Mouse (Mus musculus): ENCODE results near the gene Syvn1. TPM values are rescaled to one million over a fixed set of nuclear protein-coding genes. Genes with fewer than 3 reads are reported as not detected.

The Syvn1 gene
- polyA plus RNA-seq, 1 experiment from 2014 or later: 34.3 TPM

DNA sequence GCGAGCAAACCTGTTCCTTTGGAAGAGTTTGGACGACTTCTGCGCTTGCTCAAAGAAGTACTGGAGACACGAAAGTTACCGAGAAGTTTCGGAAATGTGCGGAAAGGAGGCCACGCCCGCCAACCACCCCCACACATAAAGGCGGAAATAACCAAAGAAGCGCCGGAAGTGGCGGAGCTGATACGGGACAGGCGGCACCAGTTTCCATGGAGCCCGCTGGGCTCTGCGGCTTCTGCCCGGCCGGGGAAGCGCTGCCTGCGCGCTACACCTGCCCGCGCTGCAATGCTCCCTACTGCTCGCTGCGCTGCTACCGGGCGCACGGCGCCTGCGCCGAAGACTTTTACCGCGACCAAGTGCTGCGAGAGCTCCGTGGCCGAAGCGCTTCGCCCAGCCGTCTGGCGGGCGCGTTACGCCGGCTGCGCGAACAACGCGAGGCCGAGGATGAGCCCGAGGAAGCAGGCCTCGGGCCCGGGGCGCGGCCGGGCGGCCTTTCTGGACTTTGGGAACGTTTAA is 14.7 kb downstream of the Syvn1 start, which contains the start of gene Znhit2:
TSS of gene Znhit2 (plus strand) at position 172 of the 513 bp plus-strand sequence.
- peak within 1 kb of the TSS; percentile 98 for H3K4me2 ChIP-seq
- no peaks in the 10 kb centered on the region for H3K27me3 ChIP-seq (replicated peaks)
- peak within 1 kb of the TSS; percentile 92 for H3K9ac ChIP-seq (replicated peaks)
- H3K9me3 ChIP-seq (replicated peaks): no peaks in the 10 kb centered on the region
- H3K4me3 ChIP-seq (replicated peaks): peak within 1 kb of the TSS; percentile 84
- ATAC-seq (ENCODE audit: low FRiP score): peak; percentile 74
- WGBS: under 1% methylated on average over 58 of the region's 58 CpGs
- H3K27ac ChIP-seq (replicated peaks): peak within 1 kb of the TSS; percentile 92
- H3K4me1 ChIP-seq: peaks cover 65% of the 10 kb centered on the region
- peaks cover 9% of the 10 kb centered on the region for H3K36me3 ChIP-seq

DNA sequence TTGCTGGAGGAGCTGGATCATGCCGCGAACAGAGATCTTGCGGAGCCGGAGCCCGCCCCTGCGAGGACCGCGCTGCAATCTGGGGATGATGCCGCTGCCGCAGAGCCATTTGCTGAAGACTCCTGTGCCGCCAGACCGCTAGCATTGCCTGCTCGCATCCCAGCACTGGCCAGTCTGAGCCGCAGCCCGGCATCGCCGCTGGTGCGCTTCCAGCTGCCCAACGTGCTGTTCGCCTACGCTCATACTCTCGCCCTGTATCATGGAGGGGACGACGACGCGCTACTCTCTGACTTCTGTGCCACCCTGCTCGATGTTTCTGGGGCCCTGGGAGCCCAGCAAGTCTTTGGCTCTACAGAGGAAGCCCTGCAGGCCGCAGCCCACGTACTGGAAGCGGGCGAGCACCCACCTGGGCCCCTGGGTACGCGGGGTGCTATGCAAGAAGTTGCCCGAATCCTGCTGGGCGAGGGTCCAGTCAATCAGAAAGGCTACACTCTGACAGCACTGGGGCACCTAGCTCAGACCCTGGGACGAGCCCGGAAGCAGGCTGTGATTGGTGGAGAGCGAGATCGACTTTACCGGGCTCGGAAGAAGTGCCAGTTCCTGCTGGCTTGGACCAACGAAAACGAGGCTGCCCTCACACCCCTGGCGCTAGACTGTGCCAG is 15.4 kb downstream of the Syvn1 start:
- under 1% methylated on average over 44 of the region's 44 CpGs for WGBS
- 0 out of 2 replicates have a peak, but pooled peaks have one; percentile 16 for ATAC-seq (ENCODE audit: low FRiP score)
- peak overlapping the region; percentile 92 for H3K9ac ChIP-seq (replicated peaks)
- no peaks in the 10 kb centered on the region for H3K27me3 ChIP-seq (replicated peaks)
- H3K9me3 ChIP-seq (replicated peaks): no peaks in the 10 kb centered on the region
- peak overlapping the region; percentile 84 for H3K4me3 ChIP-seq (replicated peaks)
- peak overlapping the region; percentile 98 for H3K4me2 ChIP-seq
- peaks cover 9% of the 10 kb centered on the region for H3K36me3 ChIP-seq
- peak overlapping the region; percentile 92 for H3K27ac ChIP-seq (replicated peaks)
- H3K4me1 ChIP-seq: peaks cover 65% of the 10 kb centered on the region

DNA sequence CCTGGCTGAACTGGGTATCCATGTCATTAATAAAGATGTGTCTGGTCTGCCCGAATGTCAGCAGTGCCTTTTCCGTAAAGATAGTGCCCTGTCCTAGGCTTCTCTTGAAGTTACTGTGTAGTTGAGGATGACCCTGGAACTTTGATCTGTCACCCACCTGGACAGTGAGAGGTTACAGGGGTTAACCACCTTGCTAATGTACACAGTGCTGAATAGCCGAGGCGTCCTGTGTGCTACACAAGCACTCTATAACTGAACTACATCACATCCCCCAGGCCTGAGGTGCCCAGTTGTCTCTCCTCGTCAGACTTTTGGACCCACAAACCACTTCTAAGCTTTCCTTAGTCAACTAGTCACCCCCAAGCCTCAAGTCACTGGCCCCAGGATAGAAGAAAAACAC is 16.0 kb downstream of the Syvn1 start:
- Histone ChIP-seq H3K9ac (replicated peaks) (peak overlapping the region; percentile 92), H3K27me3 (replicated peaks) (no peaks in the 10 kb centered on the region), H3K4me1 (peaks cover 66% of the 10 kb centered on the region), H3K36me3 (peaks cover 9% of the 10 kb centered on the region), H3K4me2 (peak overlapping the region; percentile 98), H3K9me3 (replicated peaks) (no peaks in the 10 kb centered on the region), H3K4me3 (replicated peaks) (peak overlapping the region; percentile 84), H3K27ac (replicated peaks) (peak overlapping the region; percentile 92)
- 66% methylated on average over 5 of the region's 5 CpGs for WGBS
- ATAC-seq (ENCODE audit: low FRiP score): no peak

GRCm38 (mm10) chr19:6063081-6063480 is 16.7 kb downstream of the Syvn1 start:
- peak overlapping the region; percentile 98 for H3K4me2 ChIP-seq

GRCm38 (mm10) chr19:6066571-6066970 is 20.2 kb downstream of the Syvn1 start:
- H3K27me3 ChIP-seq (replicated peaks): no peaks in the 10 kb centered on the region
- H3K9ac ChIP-seq (replicated peaks): peak overlapping the region; percentile 91
- peak overlapping the region; percentile 93 for H3K27ac ChIP-seq (replicated peaks)
- peaks cover 26% of the 10 kb centered on the region for H3K36me3 ChIP-seq
- no peaks in the 10 kb centered on the region for H3K9me3 ChIP-seq (replicated peaks)
- H3K4me3 ChIP-seq (replicated peaks): peak overlapping the region; percentile 62
- peak; percentile 6; the same call in 1 of the 2 replicates for ATAC-seq (ENCODE audit: low FRiP score)
- peaks cover 57% of the 10 kb centered on the region for H3K4me1 ChIP-seq
- peak overlapping the region; percentile 97 for H3K4me2 ChIP-seq
- 22% methylated on average over 5 of the region's 5 CpGs for WGBS

More at GRCm38 (mm10) chr19:6063081-6063480, 16.7 kb downstream of the Syvn1 start:
- Histone ChIP-seq H3K9ac (replicated peaks) (no peak overlapping the region), H3K27ac (replicated peaks) (no peak overlapping the region), H3K36me3 (peaks cover 9% of the 10 kb centered on the region), H3K4me3 (replicated peaks) (no peak overlapping the region), H3K27me3 (replicated peaks) (no peaks in the 10 kb centered on the region), H3K9me3 (replicated peaks) (no peaks in the 10 kb centered on the region), H3K4me1 (peaks cover 72% of the 10 kb centered on the region)
- no peak for ATAC-seq (ENCODE audit: low FRiP score)
- WGBS: 96% methylated on average over 6 of the region's 6 CpGs

DNA sequence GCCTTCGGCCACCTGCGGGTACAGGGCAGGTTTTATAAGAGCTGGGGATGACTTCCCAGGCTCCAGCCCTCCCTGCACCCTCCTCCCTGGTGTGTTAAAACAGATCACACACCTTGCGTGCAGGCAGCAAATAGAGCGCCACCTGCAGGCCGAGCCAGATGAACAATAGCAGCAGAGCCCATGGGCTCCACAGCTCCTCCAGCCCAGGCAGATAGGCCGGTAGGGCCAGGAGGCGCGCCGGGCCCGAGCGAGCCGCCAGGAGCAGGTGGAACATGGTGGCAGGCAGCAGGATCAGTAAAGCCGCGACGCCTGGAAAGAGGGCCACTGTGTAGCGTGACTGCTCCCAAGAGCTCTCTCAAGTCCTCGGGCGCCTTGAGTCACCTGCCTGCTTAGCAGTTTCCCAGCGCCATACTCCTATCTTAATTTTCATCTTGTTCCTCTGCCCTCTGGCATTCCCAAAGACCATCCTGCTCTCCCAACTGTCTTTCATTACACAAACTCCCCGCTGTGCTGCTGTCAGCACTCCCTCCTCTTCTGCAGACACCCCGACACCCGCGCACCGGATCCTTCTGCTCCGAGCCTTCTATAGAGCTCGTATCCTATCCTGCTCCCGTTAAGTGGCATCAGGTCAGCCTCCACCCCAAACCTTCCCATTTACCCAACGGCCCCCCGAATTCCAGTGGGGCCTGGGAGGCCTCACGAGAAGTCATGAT is 20.8 kb downstream of the Syvn1 start:
- Histone ChIP-seq H3K27me3 (replicated peaks) (no peaks in the 10 kb centered on the region), H3K36me3 (peaks cover 26% of the 10 kb centered on the region), H3K4me1 (peaks cover 51% of the 10 kb centered on the region), H3K9ac (replicated peaks) (peak overlapping the region; percentile 91), H3K4me3 (replicated peaks) (peak overlapping the region; percentile 62), H3K27ac (replicated peaks) (peak overlapping the region; percentile 93), H3K4me2 (peak overlapping the region; percentile 97), H3K9me3 (replicated peaks) (no peaks in the 10 kb centered on the region)
- ATAC-seq (ENCODE audit: low FRiP score): peak; percentile 84
- WGBS: under 1% methylated on average over 30 of the region's 30 CpGs

DNA sequence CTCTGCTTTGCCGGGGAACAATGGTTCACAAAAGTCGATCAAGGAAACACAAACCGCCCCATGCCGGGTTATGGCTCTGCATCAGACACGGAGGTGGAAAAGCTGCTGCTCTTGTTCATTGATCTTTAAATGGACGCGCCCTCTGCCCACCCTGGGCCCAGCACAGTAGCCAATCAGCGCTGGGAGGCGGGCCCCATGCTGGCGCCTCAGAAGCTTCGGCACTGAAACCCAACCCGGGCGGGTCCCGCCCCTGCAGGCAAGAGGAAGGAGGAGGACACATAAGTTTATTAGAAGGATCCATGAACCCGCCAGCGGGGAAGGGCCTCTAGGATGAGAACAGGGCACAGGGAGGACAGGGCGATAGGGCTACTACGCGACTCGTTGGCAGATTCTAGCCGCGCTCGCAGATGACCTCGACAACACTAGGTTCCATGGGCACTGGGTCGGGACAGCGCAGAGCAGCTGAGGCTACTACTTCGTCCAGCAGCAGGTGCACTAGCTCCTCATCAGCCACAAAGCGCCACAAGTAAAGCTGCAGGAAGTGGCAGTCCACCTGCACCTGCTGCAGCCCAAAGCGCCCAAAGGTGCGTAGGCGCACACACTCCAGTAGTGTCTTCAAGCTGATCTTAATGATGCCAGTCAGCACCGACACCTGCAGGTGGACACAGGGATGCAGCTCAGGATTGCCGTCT is 21.5 kb downstream of the Syvn1 start, which contains the start of gene Tm7sf2:
TSS of gene Tm7sf2 (minus strand) at position 650 of the 692 bp plus-strand sequence.
- peak within 1 kb of the TSS; percentile 97 for H3K4me2 ChIP-seq
- H3K27ac ChIP-seq (replicated peaks): peak within 1 kb of the TSS; percentile 93
- ATAC-seq (ENCODE audit: low FRiP score): peak; percentile 90
- peak within 1 kb of the TSS; percentile 91 for H3K9ac ChIP-seq (replicated peaks)
- H3K4me3 ChIP-seq (replicated peaks): peak within 1 kb of the TSS; percentile 62
- H3K27me3 ChIP-seq (replicated peaks): no peaks in the 10 kb centered on the region
- peaks cover 26% of the 10 kb centered on the region for H3K36me3 ChIP-seq
- peaks cover 44% of the 10 kb centered on the region for H3K4me1 ChIP-seq
- no peaks in the 10 kb centered on the region for H3K9me3 ChIP-seq (replicated peaks)
- WGBS: 6% methylated on average over 33 of the region's 33 CpGs

DNA sequence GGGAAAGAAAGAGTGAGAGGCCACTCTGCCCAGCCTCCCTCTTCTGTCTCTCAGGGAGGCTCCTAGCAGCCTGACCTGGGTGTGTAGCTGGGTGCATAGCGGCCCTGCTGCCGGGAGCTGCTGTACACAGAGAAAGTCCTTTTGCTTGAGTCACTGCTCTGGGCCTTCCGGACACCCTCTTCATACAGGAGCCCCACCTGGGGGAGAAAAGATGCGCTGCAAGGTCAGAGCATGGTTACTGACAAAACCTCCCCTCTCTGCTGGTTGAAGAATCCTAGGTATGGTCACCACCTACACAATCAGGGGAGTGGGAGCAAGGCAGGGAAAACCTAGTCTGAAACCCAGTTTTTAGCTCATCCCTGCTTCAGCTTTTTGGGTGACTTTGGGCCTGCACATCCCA is 22.6 kb downstream of the Syvn1 start:
- no peaks in the 10 kb centered on the region for H3K27me3 ChIP-seq (replicated peaks)
- no peaks in the 10 kb centered on the region for H3K9me3 ChIP-seq (replicated peaks)
- no peak overlapping the region for H3K9ac ChIP-seq (replicated peaks)
- no peak for ATAC-seq (ENCODE audit: low FRiP score)
- no peak overlapping the region for H3K4me3 ChIP-seq (replicated peaks)
- no peak overlapping the region for H3K27ac ChIP-seq (replicated peaks)
- H3K4me2 ChIP-seq: no peak overlapping the region
- peaks cover 33% of the 10 kb centered on the region for H3K4me1 ChIP-seq
- H3K36me3 ChIP-seq: peaks cover 30% of the 10 kb centered on the region
- WGBS: 82% methylated on average over 4 of the region's 4 CpGs

GRCm38 (mm10) chr19:6069851-6070250 is 23.5 kb downstream of the Syvn1 start:
- WGBS: 96% methylated on average over 10 of the region's 10 CpGs

DNA sequence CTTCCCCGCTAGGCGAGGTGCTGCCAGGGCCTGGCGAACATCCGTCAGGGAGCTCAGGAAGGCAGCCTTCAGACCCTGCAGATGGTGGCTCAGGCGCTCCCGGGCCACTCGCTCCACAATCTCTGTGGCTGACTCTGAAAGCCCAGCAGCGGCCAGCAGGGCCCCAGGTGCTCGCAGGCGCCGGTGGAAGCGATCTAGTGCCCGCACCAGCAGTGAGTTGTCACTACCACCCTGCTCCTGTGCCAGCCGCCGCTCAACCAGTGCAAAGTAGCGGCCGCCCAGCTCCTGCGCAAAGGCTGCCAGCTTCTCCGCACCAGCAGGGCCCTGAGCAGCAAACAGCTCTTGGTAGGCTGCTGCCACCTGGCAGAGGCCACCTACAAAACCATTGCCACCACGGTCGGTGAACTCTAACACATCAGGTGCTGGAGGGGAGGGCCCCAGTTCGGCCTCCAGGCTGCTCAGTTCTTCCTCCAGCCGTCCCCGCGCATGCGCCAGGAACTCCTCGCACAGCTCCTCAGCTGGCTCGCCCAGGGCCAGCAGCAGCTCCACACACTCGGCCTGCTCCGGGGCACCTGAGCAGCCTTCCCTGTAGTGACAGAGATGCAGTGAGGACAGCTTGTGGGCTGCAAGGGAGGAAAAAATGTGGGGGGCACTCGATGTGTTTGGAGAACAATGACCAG is 24.3 kb downstream of the Syvn1 start:
- ATAC-seq (ENCODE audit: low FRiP score): no peak
- Histone ChIP-seq H3K9me3 (replicated peaks) (no peaks in the 10 kb centered on the region), H3K36me3 (peaks cover 30% of the 10 kb centered on the region), H3K4me1 (peaks cover 37% of the 10 kb centered on the region), H3K27me3 (replicated peaks) (no peaks in the 10 kb centered on the region), H3K4me2 (no peak overlapping the region), H3K9ac (replicated peaks) (no peak overlapping the region), H3K27ac (replicated peaks) (no peak overlapping the region), H3K4me3 (replicated peaks) (no peak overlapping the region)
- 94% methylated on average over 31 of the region's 31 CpGs for WGBS

More at GRCm38 (mm10) chr19:6069851-6070250, 23.5 kb downstream of the Syvn1 start:
- Histone ChIP-seq H3K9ac (replicated peaks) (no peak overlapping the region), H3K9me3 (replicated peaks) (no peaks in the 10 kb centered on the region), H3K4me2 (no peak overlapping the region), H3K4me3 (replicated peaks) (no peak overlapping the region), H3K36me3 (peaks cover 30% of the 10 kb centered on the region), H3K27ac (replicated peaks) (no peak overlapping the region), H3K4me1 (peaks cover 32% of the 10 kb centered on the region), H3K27me3 (replicated peaks) (no peaks in the 10 kb centered on the region)
- ATAC-seq (ENCODE audit: low FRiP score): no peak

- H3K9ac ChIP-seq (replicated peaks): no peak overlapping the region
- no peak overlapping the region for H3K4me3 ChIP-seq (replicated peaks)
- ATAC-seq (ENCODE audit: low FRiP score): no peak
- H3K9me3 ChIP-seq (replicated peaks): no peaks in the 10 kb centered on the region
- H3K4me1 ChIP-seq: peaks cover 37% of the 10 kb centered on the region
- H3K36me3 ChIP-seq: peaks cover 30% of the 10 kb centered on the region
- 95% methylated on average over 19 of the region's 19 CpGs for WGBS
- H3K4me2 ChIP-seq: no peak overlapping the region
- no peak overlapping the region for H3K27ac ChIP-seq (replicated peaks)
- H3K27me3 ChIP-seq (replicated peaks): no peaks in the 10 kb centered on the region
These were observed 24.9 kb downstream of the Syvn1 start for GRCm38 (mm10) chr19:6071261-6071660.

All from neural tube, embryonic 15.5 days (tissue).